Mouse (Mus musculus) ES-Bruce4 (cell line): ENCODE results near the gene Tacr2.

Experiments
- CTCF ChIP-seq: IDR thresholded peaks from one replicate; pipeline ENCODE4 v1.8.1; 2011; ENCODE audit warnings: low read depth, low read length
- POLR2A ChIP-seq: IDR thresholded peaks from one replicate; pipeline ENCODE4 v1.8.1; 2011; ENCODE audit warnings: low read length; ENCODE audit not compliant: insufficient read depth

- TF ChIP-seq CTCF (no peak), POLR2A (no peak)
Measured at GRCm38 (mm10) chr10:62218789-62219172, 33.5 kb upstream of the Tacr2 start.
